Mouse (Mus musculus) testis, adult 2 months (tissue): Measurements from ENCODE around the gene Tmem255b. TPM values are rescaled to one million over a fixed set of nuclear protein-coding genes. Genes with fewer than 3 reads are reported as not detected.

Experiments
- H3K27ac ChIP-seq: fragments of 200-500 bp; 2 replicates; pipeline ENCODE4 v1.5.1; 2012; ENCODE audit warnings: low read depth, low read length; ENCODE audit not compliant: control insufficient read depth, insufficient read depth
- H3K27me3 ChIP-seq: fragments of 200-500 bp; 2 replicates; pipeline ENCODE4 v1.6.1; 2012; ENCODE audit warnings: mild to moderate bottlenecking, low read length, moderate library complexity; ENCODE audit not compliant: control insufficient read depth, insufficient read depth
- H3K36me3 ChIP-seq: fragments of 200-500 bp; 2 replicates; pipeline ENCODE4 v1.6.1; 2012; ENCODE audit warnings: mild to moderate bottlenecking, low read length; ENCODE audit not compliant: control insufficient read depth, insufficient read depth
- H3K4me1 ChIP-seq: fragments of 200-500 bp; 2 replicates; pipeline ENCODE4 v1.6.1; 2012; ENCODE audit warnings: low read length; ENCODE audit not compliant: control insufficient read depth, insufficient read depth
- H3K4me3 ChIP-seq: fragments of 200-500 bp; 2 replicates; pipeline ENCODE4 v1.5.1; 2012; ENCODE audit warnings: low read depth, mild to moderate bottlenecking, low read length, moderate library complexity, mixed read lengths; ENCODE audit not compliant: control insufficient read depth
- CTCF ChIP-seq: fragments of 200-500 bp; IDR thresholded peaks from 2 replicates; pipeline ENCODE4 v1.5.1; 2012; ENCODE audit warnings: low read depth, mild to moderate bottlenecking, inconsistent platforms, low read length, moderate library complexity; ENCODE audit not compliant: control insufficient read depth, insufficient read depth, insufficient replicate concordance
- POLR2A ChIP-seq: fragments of 200-500 bp; IDR thresholded peaks from 2 replicates; pipeline ENCODE4 v1.6.1; 2012; ENCODE audit warnings: low read depth, mild to moderate bottlenecking, inconsistent platforms, low read length, moderate library complexity; ENCODE audit not compliant: control insufficient read depth
- polyA plus RNA-seq: library from polyadenylated mRNA; depleted of rRNA; stranded (reverse); fragments of >200 nt; gene quantifications from 2 replicates; pipeline ENCODE4 v1.2.3, GENCODE M21; 2012

Tmem255b gene
- polyA plus RNA-seq, 1 experiment = 4.0 TPM

DNA sequence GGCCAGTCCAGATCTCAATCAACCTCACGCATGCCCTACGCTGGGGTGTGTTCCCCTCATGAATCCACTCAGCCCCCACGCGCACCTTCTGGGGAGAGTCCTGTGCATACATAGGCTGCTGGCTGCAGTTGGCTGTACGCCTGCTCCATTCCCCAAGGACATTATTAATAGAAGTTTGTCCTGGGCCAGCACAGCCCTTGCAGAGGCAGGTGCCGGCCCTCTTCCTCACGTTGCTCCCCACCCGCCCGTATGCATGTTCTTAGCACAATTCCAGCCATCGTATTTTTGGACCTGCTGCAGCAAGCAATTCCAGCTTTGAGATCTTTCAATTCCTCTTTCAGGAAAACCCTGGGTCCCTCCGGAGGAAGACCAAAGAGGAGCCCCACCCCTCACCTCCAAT, 58.0 kb downstream of the Tmem255b start:
- H3K27me3 ChIP-seq = no peaks in the 10 kb centered on the region
- no peak overlapping the region for H3K27ac ChIP-seq
- peaks cover 15% of the 10 kb centered on the region for H3K4me1 ChIP-seq
- peak overlapping the region; percentile 31 for H3K4me3 ChIP-seq
- no peak for TF ChIP-seq POLR2A
- TF ChIP-seq CTCF = no peak
- no peaks in the 10 kb centered on the region for H3K36me3 ChIP-seq

DNA sequence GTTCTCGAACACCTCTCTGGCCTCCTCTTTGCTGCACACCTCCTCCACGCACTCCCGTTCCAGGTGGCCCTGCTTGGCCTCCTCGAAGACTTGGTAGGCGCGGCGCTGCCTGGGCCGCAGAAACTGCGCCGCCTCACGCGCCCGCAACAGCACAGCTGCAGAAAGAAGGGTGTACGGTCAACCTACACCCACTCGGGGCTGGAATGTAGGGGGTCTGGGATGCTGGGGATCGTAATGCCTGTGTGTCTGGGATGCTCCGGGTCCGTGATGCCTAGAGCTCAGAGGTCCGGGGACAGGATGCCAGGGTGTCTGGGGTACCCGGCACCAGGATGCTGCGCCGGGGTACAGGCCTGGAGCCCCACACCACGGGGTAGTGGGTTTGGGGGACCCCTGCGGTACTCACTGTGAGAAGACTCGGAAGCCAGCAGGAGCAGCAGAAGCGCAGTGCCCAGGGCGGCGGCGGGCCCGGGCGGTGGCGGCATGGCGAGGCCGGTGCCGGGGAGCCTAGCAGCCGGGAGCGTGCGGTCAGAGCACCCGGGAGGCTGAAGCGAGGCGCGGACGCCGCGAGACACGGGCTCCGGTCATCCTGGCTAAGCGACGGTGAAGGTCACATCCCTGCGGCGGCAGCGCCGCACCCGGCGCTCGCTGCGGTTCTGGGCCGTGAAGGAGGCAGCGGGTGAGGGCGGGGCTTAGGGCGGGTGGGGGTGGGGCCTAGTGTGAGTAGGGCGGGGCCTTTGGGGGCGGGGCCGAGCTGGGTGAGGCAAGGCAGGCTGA, 59.1 kb downstream of the Tmem255b start, which contains the start of gene Gas6:
Gene Gas6 (minus strand): TSS at position 633 of the 774 bp plus-strand sequence.
- H3K27ac ChIP-seq = peak within 1 kb of the TSS; percentile 69
- TF ChIP-seq CTCF (no peak), POLR2A (0 out of 2 replicates have a peak, but pooled peaks have one; percentile 43)
- H3K27me3 ChIP-seq = no peaks in the 10 kb centered on the region
- no peaks in the 10 kb centered on the region for H3K36me3 ChIP-seq
- H3K4me3 ChIP-seq = peak within 1 kb of the TSS; percentile 92
- H3K4me1 ChIP-seq = peaks cover 15% of the 10 kb centered on the region

DNA sequence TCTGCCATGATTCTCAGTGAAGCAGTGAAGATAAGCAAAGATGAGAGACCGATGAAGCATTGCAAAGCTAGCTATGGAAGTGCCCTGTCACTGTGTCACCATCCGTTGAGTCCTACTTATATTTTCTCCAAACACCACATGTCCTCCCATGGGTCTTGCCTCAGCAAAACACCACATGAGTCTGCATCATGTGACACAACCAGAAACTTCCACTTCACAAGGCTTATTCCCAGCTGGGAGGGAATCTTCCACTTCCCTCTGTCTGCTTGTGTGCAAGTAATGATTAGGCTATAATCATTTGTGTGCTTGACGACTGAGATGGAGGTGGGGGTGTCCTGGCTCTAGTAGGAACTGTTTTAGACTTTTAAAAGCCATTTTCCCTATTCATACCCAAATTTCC, 66.2 kb downstream of the Tmem255b start:
- H3K27ac ChIP-seq = no peak overlapping the region
- TF ChIP-seq POLR2A (no peak), CTCF (no peak)
- no peaks in the 10 kb centered on the region for H3K4me1 ChIP-seq
- no peak overlapping the region for H3K4me3 ChIP-seq
- H3K36me3 ChIP-seq = no peaks in the 10 kb centered on the region
- no peaks in the 10 kb centered on the region for H3K27me3 ChIP-seq

DNA sequence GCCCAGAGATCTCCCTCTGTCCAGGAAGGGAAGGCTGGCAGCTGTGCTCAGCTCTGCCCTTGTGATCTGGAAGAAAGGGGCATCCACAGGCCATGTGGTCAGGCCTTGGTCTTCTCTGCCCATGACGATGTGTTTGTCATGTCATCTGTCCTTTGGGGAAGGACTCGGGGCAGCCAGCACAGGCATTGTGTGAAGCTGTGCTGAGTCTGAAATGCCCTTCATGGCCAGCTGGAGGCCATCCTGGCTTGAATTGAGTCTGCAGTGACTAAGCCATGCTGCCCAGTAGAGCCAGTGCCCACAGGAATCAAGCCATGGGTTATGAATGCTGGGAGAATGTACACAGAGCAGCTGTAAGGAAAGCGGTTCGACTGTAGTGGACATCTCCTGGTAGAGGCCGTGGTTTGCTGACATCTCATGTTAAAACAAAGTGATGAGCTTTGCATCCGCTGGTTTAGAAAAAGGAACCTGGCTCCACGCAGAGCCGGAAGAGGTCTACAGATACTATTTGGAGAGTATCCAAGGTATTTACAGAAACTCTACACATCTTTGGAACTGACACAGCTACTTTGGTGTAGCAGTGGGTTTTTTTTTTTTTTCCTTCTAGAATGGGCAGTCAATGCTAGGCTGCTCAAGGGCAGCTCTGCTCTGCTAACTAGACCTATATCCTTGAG, 69.1 kb downstream of the Tmem255b start:
- Histone ChIP-seq H3K27me3 (no peaks in the 10 kb centered on the region), H3K36me3 (no peaks in the 10 kb centered on the region), H3K27ac (no peak overlapping the region), H3K4me3 (no peak overlapping the region), H3K4me1 (no peaks in the 10 kb centered on the region)
- TF ChIP-seq CTCF (no peak), POLR2A (no peak)

DNA sequence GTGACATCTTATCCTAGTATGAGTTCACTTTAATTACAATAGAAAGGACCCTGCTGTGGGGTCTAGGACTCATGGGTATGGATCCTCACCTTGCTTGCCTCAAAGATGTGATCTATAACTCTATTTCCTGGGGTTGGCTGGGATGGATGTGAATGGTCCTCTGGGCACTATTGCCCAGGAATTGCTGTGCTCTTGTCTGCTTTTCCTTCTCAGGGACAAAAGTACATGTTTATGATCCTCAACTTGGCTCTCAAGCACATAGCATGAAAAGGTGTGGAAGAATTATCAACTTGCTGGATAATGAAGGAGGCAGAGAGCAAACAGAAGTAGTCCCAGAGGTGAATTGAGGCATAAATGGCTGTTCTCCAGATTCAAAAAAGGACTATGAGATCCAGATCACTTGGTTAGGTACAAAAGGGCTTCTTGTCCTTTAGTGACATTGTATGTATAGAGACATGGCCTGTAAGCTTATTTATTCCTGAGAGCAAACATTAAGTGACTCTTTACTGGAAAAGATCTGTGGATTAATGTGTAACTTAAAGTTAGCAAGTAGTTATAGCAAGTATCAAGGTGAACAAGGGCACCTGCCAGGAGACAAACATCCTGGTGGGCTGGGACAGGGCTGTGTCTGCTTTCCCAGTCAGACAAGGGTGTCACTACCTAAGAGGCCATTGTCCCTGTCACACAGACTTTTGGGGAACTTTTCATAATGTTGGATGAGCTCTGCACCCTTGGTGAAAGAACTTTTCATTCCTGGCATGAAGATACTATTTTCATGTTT, 70.1 kb downstream of the Tmem255b start:
- Histone ChIP-seq H3K27ac (no peak overlapping the region), H3K36me3 (no peaks in the 10 kb centered on the region), H3K27me3 (no peaks in the 10 kb centered on the region), H3K4me1 (no peaks in the 10 kb centered on the region), H3K4me3 (no peak overlapping the region)
- no peak for TF ChIP-seq CTCF
- TF ChIP-seq POLR2A = no peak

DNA sequence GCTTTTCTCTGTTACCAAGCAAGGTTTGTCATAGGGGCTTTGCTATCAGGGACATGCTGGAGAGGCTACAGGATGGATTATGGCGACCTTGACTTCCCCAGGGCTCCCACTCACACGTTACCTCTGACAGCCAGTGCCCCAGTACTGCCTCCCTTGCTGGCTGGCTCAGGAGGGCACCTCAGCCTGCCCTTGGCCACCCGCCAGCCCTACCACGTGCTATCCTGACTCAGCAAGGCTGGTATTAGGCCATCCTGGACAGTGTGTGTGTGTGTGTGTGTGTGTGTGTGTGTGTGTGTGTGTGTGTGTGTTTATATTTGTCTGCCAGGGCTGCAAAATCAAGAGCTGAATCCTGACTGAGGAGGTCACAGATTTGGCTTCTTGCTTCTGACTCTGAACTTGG, 71.9 kb downstream of the Tmem255b start:
- Histone ChIP-seq H3K27ac (no peak overlapping the region), H3K27me3 (no peaks in the 10 kb centered on the region), H3K4me3 (no peak overlapping the region), H3K4me1 (no peaks in the 10 kb centered on the region), H3K36me3 (no peaks in the 10 kb centered on the region)
- TF ChIP-seq CTCF (no peak), POLR2A (no peak)

DNA sequence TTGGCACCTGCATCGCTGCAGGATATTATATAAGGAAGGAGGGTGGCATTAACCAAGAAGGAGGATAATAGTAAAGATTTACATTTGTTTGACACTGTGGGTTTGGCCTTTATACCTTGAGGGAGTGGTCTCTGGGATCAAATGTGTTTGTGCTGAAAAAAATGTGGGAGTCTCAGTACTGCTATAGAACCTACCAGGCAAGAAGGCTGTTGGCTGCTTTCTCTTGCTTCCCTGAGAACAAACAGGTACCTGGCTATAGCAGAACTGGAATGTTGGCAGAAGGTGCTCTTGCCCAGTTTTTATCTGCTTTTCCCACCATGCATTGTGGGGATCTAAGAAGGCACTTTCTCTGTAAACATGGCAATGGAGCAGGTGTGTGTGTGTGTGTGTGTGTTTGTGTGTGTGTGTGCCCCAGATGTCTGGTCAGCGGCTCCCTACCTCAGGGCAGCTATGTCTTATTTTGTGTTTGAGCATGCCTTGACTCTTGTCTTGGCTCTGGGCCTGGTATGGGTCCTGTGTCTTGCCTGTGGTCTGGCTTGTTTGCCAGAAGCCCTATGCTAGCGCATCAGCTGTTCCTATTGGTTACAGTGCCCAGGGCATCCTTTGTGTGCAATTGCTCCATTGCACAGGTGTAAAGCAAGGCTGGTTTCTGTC, 72.4 kb downstream of the Tmem255b start:
- Histone ChIP-seq H3K36me3 (no peaks in the 10 kb centered on the region), H3K4me1 (no peaks in the 10 kb centered on the region), H3K4me3 (no peak overlapping the region), H3K27me3 (no peaks in the 10 kb centered on the region), H3K27ac (no peak overlapping the region)
- TF ChIP-seq POLR2A (no peak), CTCF (no peak)
